Mouse (Mus musculus): ENCODE results near the gene Wdr37. TPM values are rescaled to one million over a fixed set of nuclear protein-coding genes. Genes with fewer than 3 reads are reported as not detected.
"Not testable (repeated sequence)": the region's sequence is repeated elsewhere in the genome, so short reads cannot be mapped to it uniquely, and the experiment has no call there.

The Wdr37 gene
- polyA plus RNA-seq, 1 experiment from 2014 or later, result 20.6 TPM

DNA sequence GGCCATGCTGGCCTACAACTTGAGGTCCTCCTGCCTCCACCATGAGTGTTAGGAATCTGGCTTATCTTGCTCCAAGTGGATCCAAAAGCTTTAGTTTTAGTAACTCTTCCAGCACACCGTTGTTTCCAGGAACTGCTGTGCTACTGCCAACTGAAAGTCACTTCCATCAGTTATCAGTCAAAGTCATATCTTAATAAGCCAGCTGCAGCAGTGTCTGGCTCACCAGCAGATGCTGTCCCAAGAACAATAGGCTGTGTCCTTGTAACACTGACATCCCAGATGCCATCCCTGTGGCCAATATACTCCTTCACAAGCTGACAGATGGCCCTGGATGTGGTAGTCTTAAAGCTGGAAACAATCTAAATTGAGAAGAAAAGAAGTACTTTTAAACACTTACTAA, 22.4 kb downstream of the Wdr37 start:
- H3K36me3 ChIP-seq (ENCODE audit: control insufficient read depth, insufficient read depth), result peaks cover 39% of the 10 kb centered on the region
- no peak overlapping the region for H3K4me3 ChIP-seq (ENCODE audit: low read length)
- no peaks in the 10 kb centered on the region for H3K9me3 ChIP-seq (replicated peaks; ENCODE audit: control insufficient read depth, low read length)
- H3K4me1 ChIP-seq (ENCODE audit: control insufficient read depth, insufficient read depth, low read length), result no peaks in the 10 kb centered on the region; the same call in 1 of the 2 replicates
- ATAC-seq (replicated peaks; ENCODE audit: extremely low read depth, insufficient read depth, low FRiP score), result no peak
- no peak overlapping the region for H3K9ac ChIP-seq (ENCODE audit: low read length)
- no peak overlapping the region for H3K27ac ChIP-seq (ENCODE audit: low read length)
- H3K4me2 ChIP-seq (ENCODE audit: low read depth, low read length), result no peak overlapping the region
- H3K27me3 ChIP-seq (ENCODE audit: control insufficient read depth, insufficient read depth, low read length), result no peaks in the 10 kb centered on the region
- 17% methylated on average over 1 of the region's 1 CpGs for WGBS

DNA sequence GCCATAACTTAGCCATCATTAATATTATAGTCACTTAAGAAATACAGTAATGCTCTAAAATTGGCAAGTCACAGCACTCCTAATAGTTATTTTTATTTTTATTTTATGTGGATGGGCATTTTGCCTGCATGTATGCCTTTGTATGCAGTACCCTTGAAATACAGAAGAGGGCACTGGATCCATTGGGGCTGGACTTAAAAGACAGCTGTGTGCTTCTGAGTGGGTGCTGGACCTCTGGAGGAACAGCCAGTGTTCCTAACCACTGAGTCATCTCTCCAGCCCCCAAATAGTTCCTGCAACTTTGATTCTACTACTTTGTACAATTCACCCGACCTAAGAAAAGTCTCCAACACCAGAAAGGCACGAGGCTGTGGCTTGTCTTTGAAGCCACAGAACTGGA, 24.0 kb downstream of the Wdr37 start:
- ATAC-seq (replicated peaks; ENCODE audit: extremely low read depth, insufficient read depth, low FRiP score), result no peak
- H3K4me1 ChIP-seq (ENCODE audit: control insufficient read depth, insufficient read depth, low read length), result no peaks in the 10 kb centered on the region; the same call in 1 of the 2 replicates
- no peak overlapping the region for H3K4me3 ChIP-seq (ENCODE audit: low read length)
- no peak overlapping the region for H3K9ac ChIP-seq (ENCODE audit: low read length)
- H3K9me3 ChIP-seq (replicated peaks; ENCODE audit: control insufficient read depth, low read length), result no peaks in the 10 kb centered on the region
- peaks cover 37% of the 10 kb centered on the region for H3K36me3 ChIP-seq (ENCODE audit: control insufficient read depth, insufficient read depth)
- H3K27me3 ChIP-seq (ENCODE audit: control insufficient read depth, insufficient read depth, low read length), result no peaks in the 10 kb centered on the region
- 47% methylated on average over 2 of the region's 2 CpGs for WGBS
- no peak overlapping the region for H3K27ac ChIP-seq (ENCODE audit: low read length)
- H3K4me2 ChIP-seq (ENCODE audit: low read depth, low read length), result no peak overlapping the region

DNA sequence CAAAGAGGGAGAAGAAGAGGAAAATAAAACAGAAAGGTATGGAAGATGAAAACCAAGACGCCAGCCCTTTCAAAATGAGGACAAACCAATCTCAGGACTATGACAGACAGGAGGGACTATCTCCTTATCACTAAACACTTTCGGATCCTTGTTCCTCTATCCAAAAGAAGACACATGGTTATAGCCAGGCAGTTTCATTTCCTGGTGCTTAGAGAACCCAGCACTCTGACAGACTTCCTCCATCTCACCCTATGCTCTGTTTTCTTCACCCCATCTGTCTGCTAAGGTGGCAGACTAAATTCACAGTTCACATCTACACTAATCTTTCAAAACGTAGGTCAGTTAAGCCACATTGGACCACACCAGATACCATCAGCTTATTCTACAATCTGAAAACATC, 29.4 kb downstream of the Wdr37 start:
- H3K4me3 ChIP-seq (ENCODE audit: low read length), result no peak overlapping the region
- no peaks in the 10 kb centered on the region for H3K27me3 ChIP-seq (ENCODE audit: control insufficient read depth, insufficient read depth, low read length)
- no peaks in the 10 kb centered on the region for H3K4me1 ChIP-seq (ENCODE audit: control insufficient read depth, insufficient read depth, low read length)
- no peak for ATAC-seq (replicated peaks; ENCODE audit: extremely low read depth, insufficient read depth, low FRiP score)
- peaks cover 51% of the 10 kb centered on the region for H3K36me3 ChIP-seq (ENCODE audit: control insufficient read depth, insufficient read depth)
- no peak overlapping the region for H3K27ac ChIP-seq (ENCODE audit: low read length)
- WGBS, result 80% methylated on average over 3 of the region's 3 CpGs
- no peak overlapping the region for H3K9ac ChIP-seq (ENCODE audit: low read length)
- H3K9me3 ChIP-seq (replicated peaks; ENCODE audit: control insufficient read depth, low read length), result no peaks in the 10 kb centered on the region
- H3K4me2 ChIP-seq (ENCODE audit: low read depth, low read length), result no peak overlapping the region

DNA sequence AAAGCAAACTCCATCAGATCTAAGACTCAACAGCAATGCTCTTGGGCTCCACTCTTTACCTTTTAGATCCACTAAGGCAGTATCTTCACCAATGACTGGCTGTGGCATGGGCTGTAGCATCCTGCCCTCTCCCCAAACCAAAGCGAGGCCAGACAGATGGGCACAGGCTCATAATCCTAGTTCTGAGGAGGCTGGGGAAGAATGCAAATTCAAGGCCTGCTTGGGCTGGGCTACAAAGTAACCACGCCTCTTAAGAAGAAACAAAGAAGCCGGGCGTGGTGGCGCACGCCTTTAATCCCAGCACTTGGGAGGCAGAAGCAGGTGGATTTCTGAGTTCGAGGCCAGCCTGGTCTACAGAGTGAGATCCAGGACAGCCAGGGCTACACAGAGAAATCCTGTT, 29.9 kb downstream of the Wdr37 start:
- WGBS, result 95% methylated on average over 7 of the region's 7 CpGs

DNA sequence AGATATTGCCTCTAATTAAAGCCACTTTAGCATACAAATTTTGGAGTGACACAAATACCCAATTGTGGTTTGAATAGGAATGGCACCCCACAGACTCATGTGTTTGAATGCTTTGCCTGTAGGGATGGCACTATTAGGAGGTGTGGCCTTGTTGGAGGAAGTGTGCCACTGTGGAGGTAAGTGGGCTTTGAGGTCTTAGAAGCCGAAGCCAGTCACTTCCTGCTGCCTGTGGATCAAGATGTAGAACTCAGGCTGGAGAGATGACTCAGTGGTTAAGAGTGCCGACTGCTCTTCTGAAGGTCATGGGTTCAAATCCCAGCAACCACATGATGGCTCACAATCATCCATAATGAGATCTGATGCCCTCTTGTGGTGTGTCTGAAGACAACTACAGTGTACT, 30.8 kb downstream of the Wdr37 start:
- ATAC-seq (replicated peaks; ENCODE audit: extremely low read depth, insufficient read depth, low FRiP score), result no peak
- Histone ChIP-seq H3K9ac (ENCODE audit: low read length) (no peak overlapping the region), H3K27ac (ENCODE audit: low read length) (peak overlapping the region; percentile 70), H3K27me3 (ENCODE audit: control insufficient read depth, insufficient read depth, low read length) (no peaks in the 10 kb centered on the region), H3K4me3 (ENCODE audit: low read length) (no peak overlapping the region), H3K36me3 (ENCODE audit: control insufficient read depth, insufficient read depth) (peaks cover 54% of the 10 kb centered on the region), H3K9me3 (replicated peaks; ENCODE audit: control insufficient read depth, low read length) (no peaks in the 10 kb centered on the region), H3K4me1 (ENCODE audit: control insufficient read depth, insufficient read depth, low read length) (no peaks in the 10 kb centered on the region), H3K4me2 (ENCODE audit: low read depth, low read length) (no peak overlapping the region)
- WGBS, result 82% methylated on average over 2 of the region's 2 CpGs

More for the DNA sequence above, 29.9 kb downstream of the Wdr37 start:
- not testable (repeated sequence) for H3K9ac ChIP-seq (ENCODE audit: low read length); H3K9me3 ChIP-seq (replicated peaks; ENCODE audit: control insufficient read depth, low read length); H3K4me2 ChIP-seq (ENCODE audit: low read depth, low read length); H3K27me3 ChIP-seq (ENCODE audit: control insufficient read depth, insufficient read depth, low read length); H3K27ac ChIP-seq (ENCODE audit: low read length); H3K4me1 ChIP-seq (ENCODE audit: control insufficient read depth, insufficient read depth, low read length); H3K4me3 ChIP-seq (ENCODE audit: low read length); ATAC-seq (replicated peaks; ENCODE audit: extremely low read depth, insufficient read depth, low FRiP score)
- H3K36me3 ChIP-seq (ENCODE audit: control insufficient read depth, insufficient read depth), result peaks cover 48% of the 10 kb centered on the region

DNA sequence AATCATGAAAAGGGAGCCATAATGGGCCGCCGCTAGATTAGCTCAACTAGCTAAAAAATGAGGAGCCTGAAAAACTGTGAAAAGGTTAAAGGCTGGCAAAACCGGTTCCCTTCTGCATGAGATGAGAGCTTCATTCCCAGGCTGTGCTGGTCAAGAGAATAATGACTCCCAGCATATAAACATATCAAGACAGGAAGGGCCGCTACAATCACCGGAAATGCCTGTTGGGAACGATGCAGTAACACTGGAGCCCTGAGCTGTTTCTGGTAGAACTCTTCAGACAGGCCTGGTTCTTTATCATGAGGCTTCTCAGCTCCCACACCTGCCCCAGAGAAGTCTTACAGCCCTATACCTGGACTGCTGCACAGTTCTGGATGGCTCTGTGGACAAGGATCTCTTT, 31.8 kb downstream of the Wdr37 start:
- ATAC-seq (replicated peaks; ENCODE audit: extremely low read depth, insufficient read depth, low FRiP score), result peak; percentile 71
- H3K4me1 ChIP-seq (ENCODE audit: control insufficient read depth, insufficient read depth, low read length), result no peaks in the 10 kb centered on the region
- no peak overlapping the region for H3K4me3 ChIP-seq (ENCODE audit: low read length)
- H3K27ac ChIP-seq (ENCODE audit: low read length), result peak overlapping the region; percentile 70
- 74% methylated on average over 6 of the region's 6 CpGs for WGBS
- H3K9ac ChIP-seq (ENCODE audit: low read length), result no peak overlapping the region
- peaks cover 55% of the 10 kb centered on the region for H3K36me3 ChIP-seq (ENCODE audit: control insufficient read depth, insufficient read depth)
- no peaks in the 10 kb centered on the region for H3K27me3 ChIP-seq (ENCODE audit: control insufficient read depth, insufficient read depth, low read length)
- no peaks in the 10 kb centered on the region for H3K9me3 ChIP-seq (replicated peaks; ENCODE audit: control insufficient read depth, low read length)
- no peak overlapping the region for H3K4me2 ChIP-seq (ENCODE audit: low read depth, low read length)

DNA sequence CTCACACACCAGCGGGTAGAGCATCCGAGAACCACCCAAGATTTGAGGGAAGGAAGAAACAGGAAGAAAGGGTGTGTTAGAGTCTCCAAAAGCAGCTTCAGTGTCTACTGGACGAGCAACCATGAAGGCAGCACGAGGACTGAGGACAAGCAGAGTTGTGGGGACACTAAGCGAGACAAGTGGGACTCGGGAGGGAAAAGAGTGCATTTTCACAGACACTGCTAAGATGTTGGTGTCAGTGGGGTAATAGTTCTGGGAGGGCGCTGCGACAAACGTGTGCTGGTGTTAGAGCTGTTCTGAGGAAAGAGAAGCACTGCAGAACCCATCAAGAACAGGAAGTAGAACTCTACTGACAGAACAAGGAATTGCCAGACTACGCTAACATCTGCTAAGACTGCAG, 32.6 kb downstream of the Wdr37 start:
- Histone ChIP-seq H3K9me3 (replicated peaks; ENCODE audit: control insufficient read depth, low read length) (no peaks in the 10 kb centered on the region), H3K9ac (ENCODE audit: low read length) (no peak overlapping the region), H3K4me1 (ENCODE audit: control insufficient read depth, insufficient read depth, low read length) (no peaks in the 10 kb centered on the region), H3K27me3 (ENCODE audit: control insufficient read depth, insufficient read depth, low read length) (no peaks in the 10 kb centered on the region), H3K4me3 (ENCODE audit: low read length) (no peak overlapping the region), H3K27ac (ENCODE audit: low read length) (peak overlapping the region; percentile 70), H3K4me2 (ENCODE audit: low read depth, low read length) (no peak overlapping the region), H3K36me3 (ENCODE audit: control insufficient read depth, insufficient read depth) (peaks cover 62% of the 10 kb centered on the region)
- ATAC-seq (replicated peaks; ENCODE audit: extremely low read depth, insufficient read depth, low FRiP score), result no peak
- 82% methylated on average over 10 of the region's 10 CpGs for WGBS

GRCm38 (mm10) chr13:8838394-8838793, 33.3 kb downstream of the Wdr37 start:
- no peak overlapping the region for H3K4me2 ChIP-seq (ENCODE audit: low read depth, low read length)
- H3K27me3 ChIP-seq (ENCODE audit: control insufficient read depth, insufficient read depth, low read length), result no peaks in the 10 kb centered on the region
- ATAC-seq (replicated peaks; ENCODE audit: extremely low read depth, insufficient read depth, low FRiP score), result no peak
- WGBS, result 76% methylated on average over 3 of the region's 3 CpGs
- no peaks in the 10 kb centered on the region for H3K9me3 ChIP-seq (replicated peaks; ENCODE audit: control insufficient read depth, low read length)
- peaks cover 64% of the 10 kb centered on the region for H3K36me3 ChIP-seq (ENCODE audit: control insufficient read depth, insufficient read depth)
- 0 out of 2 replicates have a peak, but pooled peaks cover 3% of the 10 kb centered on the region for H3K4me1 ChIP-seq (ENCODE audit: control insufficient read depth, insufficient read depth, low read length)
- H3K9ac ChIP-seq (ENCODE audit: low read length), result no peak overlapping the region
- no peak overlapping the region for H3K27ac ChIP-seq (ENCODE audit: low read length)
- no peak overlapping the region for H3K4me3 ChIP-seq (ENCODE audit: low read length)

GRCm38 (mm10) chr13:8834573-8834972, 37.1 kb downstream of the Wdr37 start:
- H3K27me3 ChIP-seq (ENCODE audit: control insufficient read depth, insufficient read depth, low read length), result no peaks in the 10 kb centered on the region
- no peak overlapping the region for H3K27ac ChIP-seq (ENCODE audit: low read length)
- no peak overlapping the region for H3K4me3 ChIP-seq (ENCODE audit: low read length)
- H3K4me1 ChIP-seq (ENCODE audit: control insufficient read depth, insufficient read depth, low read length), result 0 out of 2 replicates have a peak, but pooled peaks cover 3% of the 10 kb centered on the region
- no peak for ATAC-seq (replicated peaks; ENCODE audit: extremely low read depth, insufficient read depth, low FRiP score)
- H3K36me3 ChIP-seq (ENCODE audit: control insufficient read depth, insufficient read depth), result peaks cover 49% of the 10 kb centered on the region
- WGBS, result 94% methylated on average over 5 of the region's 5 CpGs
- H3K9me3 ChIP-seq (replicated peaks; ENCODE audit: control insufficient read depth, low read length), result no peaks in the 10 kb centered on the region
- H3K4me2 ChIP-seq (ENCODE audit: low read depth, low read length), result no peak overlapping the region
- H3K9ac ChIP-seq (ENCODE audit: low read length), result no peak overlapping the region

All from heart, embryonic 16.5 days (tissue).